Mouse (Mus musculus) neural tube, embryonic 15.5 days (tissue): Measurements from ENCODE around the gene Npr2. TPM values are rescaled to one million over a fixed set of nuclear protein-coding genes. Genes with fewer than 3 reads are reported as not detected.
"Not testable (repeated sequence)": the region's sequence is repeated elsewhere in the genome, so short reads cannot be mapped to it uniquely, and the experiment has no call there.

Experiments used
- ATAC-seq: fragments of 200-750 bp; cut with Nextera tagmentation; 2 replicates; pipeline ENCODE4 v1.8.0; 2017; ENCODE audit warnings: mild to moderate bottlenecking, moderate TSS enrichment, moderate library complexity; ENCODE audit not compliant: low FRiP score
- H3K27ac ChIP-seq: fragments of 300-500 bp; sonication (generic); replicated peaks from 2 replicates; pipeline ENCODE4 v1.5.1; 2015; ENCODE audit warnings: mild to moderate bottlenecking, inconsistent platforms
- H3K27me3 ChIP-seq: fragments of 300-500 bp; sonication (generic); replicated peaks from 2 replicates; pipeline ENCODE4 v1.6.1; 2015; ENCODE audit warnings: inconsistent platforms
- H3K36me3 ChIP-seq: fragments of 300-500 bp; sonication (generic); 2 replicates; pipeline ENCODE4 v1.6.1; 2015; ENCODE audit warnings: inconsistent platforms
- H3K4me1 ChIP-seq: fragments of 300-500 bp; sonication (generic); 2 replicates; pipeline ENCODE4 v1.6.1; 2015; ENCODE audit warnings: inconsistent platforms
- H3K4me2 ChIP-seq: fragments of 300-500 bp; sonication (generic); 2 replicates; pipeline ENCODE4 v1.6.1; 2015; ENCODE audit warnings: inconsistent platforms, mild to moderate bottlenecking, moderate library complexity
- H3K4me3 ChIP-seq: fragments of 300-500 bp; sonication (generic); replicated peaks from 2 replicates; pipeline ENCODE4 v1.5.1; 2015; ENCODE audit warnings: mild to moderate bottlenecking, inconsistent platforms
- H3K9ac ChIP-seq: fragments of 300-500 bp; sonication (generic); replicated peaks from 2 replicates; pipeline ENCODE4 v1.6.1; 2015; ENCODE audit warnings: mild to moderate bottlenecking, inconsistent platforms
- H3K9me3 ChIP-seq: fragments of 300-500 bp; sonication (generic); replicated peaks from 2 replicates; pipeline ENCODE4 v1.6.1; 2016; ENCODE audit warnings: inconsistent platforms
- WGBS: fragments of 180-500 bp; shearing (Covaris S2); methylation state at CpG from one replicate; pipeline ENCODE4 v1.1.7; 2015; ENCODE audit warnings: mixed read lengths; 5-methylcytosine and 5-hydroxymethylcytosine counted together
- polyA plus RNA-seq: library from polyadenylated mRNA; unstranded; fragments of >200 nt; fragmentation: Nextera tagmentation; extraction: Ambion mirVana; gene quantifications from 2 replicates; pipeline ENCODE4 v1.2.1, GENCODE M21; 2015

The Npr2 gene
- 12.9 and 16.1 TPM in 2 replicates for polyA plus RNA-seq

GRCm38 (mm10) chr4:43631046-43631955 lies at the start of gene Npr2:
Npr2 (plus strand) TSS chr4:43631935.
- peaks cover 45% of the 10 kb centered on the region for H3K4me1 ChIP-seq

GRCm38 (mm10) chr4:43582241-43582640 lies 49.5 kb upstream of the Npr2 start:
- Histone ChIP-seq H3K4me1 (peaks cover 21% of the 10 kb centered on the region), H3K9ac (no peak overlapping the region), H3K27ac (no peak overlapping the region), H3K9me3 (no peaks in the 10 kb centered on the region), H3K36me3 (peaks cover 36% of the 10 kb centered on the region), H3K27me3 (no peaks in the 10 kb centered on the region), H3K4me3 (no peak overlapping the region), H3K4me2 (no peak overlapping the region)
- ATAC-seq = no peak
- WGBS = 92% methylated on average over 5 of the region's 5 CpGs

More at GRCm38 (mm10) chr4:43631046-43631955, at the start of gene Npr2:
- peak within 1 kb of the TSS; percentile 59 for H3K4me3 ChIP-seq
- peak within 1 kb of the TSS; percentile 94 for H3K4me2 ChIP-seq
- no peaks in the 10 kb centered on the region for H3K27me3 ChIP-seq
- H3K9me3 ChIP-seq = no peaks in the 10 kb centered on the region
- ATAC-seq = peak; percentile 43; the same call in 1 of the 2 replicates
- peak within 1 kb of the TSS; percentile 78 for H3K9ac ChIP-seq
- peak within 1 kb of the TSS; percentile 88 for H3K27ac ChIP-seq
- H3K36me3 ChIP-seq = no peaks in the 10 kb centered on the region
- WGBS = under 1% methylated on average over 25 of the region's 70 CpGs

- ATAC-seq = no peak
- H3K4me3 ChIP-seq = no peak overlapping the region
- no peaks in the 10 kb centered on the region for H3K27me3 ChIP-seq
- H3K4me1 ChIP-seq = peaks cover 12% of the 10 kb centered on the region
- 80% methylated on average over 7 of the region's 7 CpGs for WGBS
- no peak overlapping the region for H3K4me2 ChIP-seq
- no peak overlapping the region for H3K27ac ChIP-seq
- H3K36me3 ChIP-seq = peaks cover 36% of the 10 kb centered on the region
- no peak overlapping the region for H3K9ac ChIP-seq
- no peaks in the 10 kb centered on the region for H3K9me3 ChIP-seq
Measured at GRCm38 (mm10) chr4:43583421-43583820, 48.3 kb upstream of the Npr2 start.

GRCm38 (mm10) chr4:43584444-43585416 lies 47.0 kb upstream of the Npr2 start, which contains the start of gene Msmp:
Msmp (minus strand) TSS chr4:43584494.
- Histone ChIP-seq H3K27ac (no peak within 1 kb of the TSS), H3K27me3 (no peaks in the 10 kb centered on the region), H3K4me1 (peaks cover 6% of the 10 kb centered on the region), H3K9ac (no peak within 1 kb of the TSS), H3K4me2 (no peak within 1 kb of the TSS), H3K36me3 (peaks cover 36% of the 10 kb centered on the region), H3K9me3 (no peaks in the 10 kb centered on the region), H3K4me3 (no peak within 1 kb of the TSS)
- 77% methylated on average over 12 of the region's 12 CpGs for WGBS
- no peak for ATAC-seq

GRCm38 (mm10) chr4:43585682-43586081 lies 46.1 kb upstream of the Npr2 start:
- H3K9ac ChIP-seq = no peak overlapping the region
- no peaks in the 10 kb centered on the region for H3K9me3 ChIP-seq
- no peaks in the 10 kb centered on the region for H3K27me3 ChIP-seq
- no peak overlapping the region for H3K4me3 ChIP-seq
- ATAC-seq = no peak
- no peak overlapping the region for H3K27ac ChIP-seq
- WGBS = 62% methylated on average over 10 of the region's 10 CpGs
- peaks cover 36% of the 10 kb centered on the region for H3K36me3 ChIP-seq
- H3K4me1 ChIP-seq = no peaks in the 10 kb centered on the region
- no peak overlapping the region for H3K4me2 ChIP-seq

- ATAC-seq = no peak
- no peak overlapping the region for H3K9ac ChIP-seq
- H3K27me3 ChIP-seq = no peaks in the 10 kb centered on the region
- no peak overlapping the region for H3K4me2 ChIP-seq
- H3K9me3 ChIP-seq = no peaks in the 10 kb centered on the region
- H3K4me3 ChIP-seq = no peak overlapping the region
- 78% methylated on average over 8 of the region's 8 CpGs for WGBS
- H3K4me1 ChIP-seq = no peaks in the 10 kb centered on the region
- H3K27ac ChIP-seq = no peak overlapping the region
- peaks cover 30% of the 10 kb centered on the region for H3K36me3 ChIP-seq
Measured at GRCm38 (mm10) chr4:43586411-43586810, 45.3 kb upstream of the Npr2 start.

GRCm38 (mm10) chr4:43587681-43588080 lies 44.1 kb upstream of the Npr2 start:
- Histone ChIP-seq H3K9me3 (no peaks in the 10 kb centered on the region), H3K4me2 (no peak overlapping the region), H3K27me3 (no peaks in the 10 kb centered on the region), H3K4me1 (no peaks in the 10 kb centered on the region), H3K36me3 (peaks cover 17% of the 10 kb centered on the region), H3K4me3 (no peak overlapping the region), H3K9ac (no peak overlapping the region), H3K27ac (no peak overlapping the region)
- ATAC-seq = no peak
- WGBS = 66% methylated on average over 7 of the region's 7 CpGs

- no peak overlapping the region for H3K27ac ChIP-seq
- no peaks in the 10 kb centered on the region for H3K4me1 ChIP-seq
- H3K9ac ChIP-seq = no peak overlapping the region
- no peaks in the 10 kb centered on the region for H3K9me3 ChIP-seq
- no peak overlapping the region for H3K4me3 ChIP-seq
- WGBS = 72% methylated on average over 5 of the region's 5 CpGs
- no peak for ATAC-seq
- no peaks in the 10 kb centered on the region for H3K27me3 ChIP-seq
- no peak overlapping the region for H3K4me2 ChIP-seq
- no peaks in the 10 kb centered on the region for H3K36me3 ChIP-seq
Measured at GRCm38 (mm10) chr4:43591543-43591942, 40.2 kb upstream of the Npr2 start.

GRCm38 (mm10) chr4:43591961-43592360 lies 39.8 kb upstream of the Npr2 start:
- Histone ChIP-seq H3K27ac (no peak overlapping the region), H3K27me3 (no peaks in the 10 kb centered on the region), H3K9ac (no peak overlapping the region), H3K4me3 (no peak overlapping the region), H3K36me3 (no peaks in the 10 kb centered on the region), H3K4me2 (no peak overlapping the region), H3K9me3 (no peaks in the 10 kb centered on the region), H3K4me1 (no peaks in the 10 kb centered on the region)
- 83% methylated on average over 3 of the region's 3 CpGs for WGBS
- no peak for ATAC-seq

GRCm38 (mm10) chr4:43593453-43593852 lies 38.3 kb upstream of the Npr2 start:
- WGBS = 41% methylated on average over 3 of the region's 3 CpGs
- H3K4me3 ChIP-seq = no peak overlapping the region
- H3K27me3 ChIP-seq = no peaks in the 10 kb centered on the region
- ATAC-seq = no peak
- H3K9me3 ChIP-seq = no peaks in the 10 kb centered on the region
- no peaks in the 10 kb centered on the region for H3K4me1 ChIP-seq
- no peak overlapping the region for H3K4me2 ChIP-seq
- H3K27ac ChIP-seq = no peak overlapping the region
- no peaks in the 10 kb centered on the region for H3K36me3 ChIP-seq
- no peak overlapping the region for H3K9ac ChIP-seq

- not testable (repeated sequence) for H3K4me3 ChIP-seq, H3K4me2 ChIP-seq, H3K9ac ChIP-seq, H3K9me3 ChIP-seq, H3K36me3 ChIP-seq, H3K27me3 ChIP-seq, H3K4me1 ChIP-seq, H3K27ac ChIP-seq, ATAC-seq
- 86% methylated on average over 2 of the region's 2 CpGs for WGBS
Measured at GRCm38 (mm10) chr4:43596597-43596996, 35.1 kb upstream of the Npr2 start.
